Mouse (Mus musculus): ENCODE measurements around the gene Sik2. TPM values are rescaled to one million over a fixed set of nuclear protein-coding genes. Genes with fewer than 3 reads are reported as not detected.
A peak's percentile ranks its signal among the peaks of the same experiment; 100 is the strongest.

Sik2 gene
- polyA plus RNA-seq, 1 experiment from 2014 or later: 16.1 TPM

DNA sequence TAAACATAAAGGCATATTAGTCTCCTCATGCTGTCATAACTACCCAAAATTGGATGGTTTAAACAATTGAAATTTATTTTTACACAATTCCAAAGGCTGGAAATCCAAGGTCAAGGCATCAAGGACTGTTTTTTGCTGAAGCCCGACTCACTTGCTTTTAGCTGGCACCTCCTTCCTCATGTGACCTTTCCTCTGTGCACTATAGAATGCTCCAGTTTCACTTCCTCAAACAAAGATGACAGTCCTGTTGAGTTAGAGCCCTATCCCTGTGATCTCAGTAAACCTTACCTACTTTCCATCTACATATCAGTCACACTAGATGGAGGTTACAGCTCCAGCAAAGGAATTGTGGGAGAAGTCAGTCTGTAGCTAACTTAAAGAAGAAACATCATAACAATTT, 21.3 kb upstream of the Sik2 start:
- Histone ChIP-seq H3K4me1 (ENCODE audit: control insufficient read depth, insufficient read depth, low read length) (no peaks in the 10 kb centered on the region), H3K27me3 (ENCODE audit: control insufficient read depth, insufficient read depth, low read length) (no peaks in the 10 kb centered on the region), H3K4me3 (ENCODE audit: low read depth, low read length) (no peak overlapping the region), H3K9me3 (ENCODE audit: control insufficient read depth, low read length) (no peaks in the 10 kb centered on the region), H3K9ac (replicated peaks; ENCODE audit: low read depth, low read length) (no peak overlapping the region), H3K27ac (ENCODE audit: low read depth, low read length) (no peak overlapping the region), H3K36me3 (ENCODE audit: control insufficient read depth, insufficient read depth, low read length) (no peaks in the 10 kb centered on the region), H3K4me2 (ENCODE audit: low read depth, low read length) (no peak overlapping the region)
- no peak for ATAC-seq (ENCODE audit: low read depth)
- 47% methylated on average over 1 of the region's 1 CpGs for WGBS

DNA sequence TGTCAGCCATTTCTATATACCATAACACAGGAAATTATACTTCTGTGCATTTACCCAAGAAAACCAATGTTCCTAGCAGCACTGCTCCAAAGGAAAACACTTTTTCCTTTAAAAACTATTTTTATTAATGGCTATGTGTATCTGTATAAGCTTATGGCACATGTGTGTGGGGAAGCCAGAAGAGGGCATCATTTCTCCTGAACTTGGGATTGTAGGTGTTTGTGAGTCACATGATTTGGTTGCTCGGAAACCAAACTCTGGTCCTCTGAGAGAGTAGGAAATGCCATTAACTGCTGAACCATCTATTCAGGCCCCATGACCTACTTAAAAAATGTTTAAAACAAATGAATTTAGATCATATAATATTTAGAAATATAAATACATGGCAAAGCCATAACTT, 18.1 kb upstream of the Sik2 start:
- Histone ChIP-seq H3K36me3 (ENCODE audit: control insufficient read depth, insufficient read depth, low read length) (no peaks in the 10 kb centered on the region), H3K4me1 (ENCODE audit: control insufficient read depth, insufficient read depth, low read length) (no peaks in the 10 kb centered on the region), H3K9me3 (ENCODE audit: control insufficient read depth, low read length) (no peaks in the 10 kb centered on the region), H3K27ac (ENCODE audit: low read depth, low read length) (no peak overlapping the region), H3K9ac (replicated peaks; ENCODE audit: low read depth, low read length) (no peak overlapping the region), H3K4me2 (ENCODE audit: low read depth, low read length) (no peak overlapping the region), H3K4me3 (ENCODE audit: low read depth, low read length) (no peak overlapping the region), H3K27me3 (ENCODE audit: control insufficient read depth, insufficient read depth, low read length) (no peaks in the 10 kb centered on the region)
- no peak for ATAC-seq (ENCODE audit: low read depth)
- WGBS: 79% methylated on average over 1 of the region's 1 CpGs

DNA sequence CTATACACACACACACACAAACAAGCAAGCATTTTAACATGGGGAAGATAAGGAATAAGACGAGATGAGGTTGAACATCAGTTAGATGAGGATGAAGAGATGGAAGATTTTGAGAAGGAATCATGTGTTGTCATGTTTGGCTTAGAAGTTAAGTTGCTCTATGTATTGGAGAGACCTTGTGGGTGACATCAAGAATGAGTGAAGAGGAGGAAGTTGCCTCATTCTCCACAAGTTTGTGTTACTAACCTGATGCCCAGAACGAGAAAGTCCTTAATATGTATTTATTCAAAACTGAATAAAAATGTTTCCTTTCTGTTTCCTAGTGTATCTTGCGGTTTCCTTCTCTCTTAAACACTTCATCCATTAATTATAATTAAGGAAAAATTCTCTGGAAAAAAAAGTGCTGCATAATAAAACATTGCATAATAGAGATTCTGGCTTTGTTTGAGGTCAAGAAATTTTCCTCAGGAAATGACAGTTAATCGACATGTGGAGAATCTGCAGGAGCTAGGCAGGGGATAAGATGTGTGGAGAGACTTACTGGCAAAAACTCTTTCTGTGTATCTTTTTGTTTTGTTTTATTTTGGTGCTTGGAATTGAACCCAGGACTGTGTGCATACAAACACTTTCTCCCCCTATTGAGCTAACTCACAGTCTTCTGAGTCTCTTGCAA, 12.4 kb upstream of the Sik2 start:
- Histone ChIP-seq H3K9me3 (ENCODE audit: control insufficient read depth, low read length) (no peaks in the 10 kb centered on the region), H3K4me3 (ENCODE audit: low read depth, low read length) (no peak overlapping the region), H3K27me3 (ENCODE audit: control insufficient read depth, insufficient read depth, low read length) (no peaks in the 10 kb centered on the region), H3K27ac (ENCODE audit: low read depth, low read length) (no peak overlapping the region), H3K9ac (replicated peaks; ENCODE audit: low read depth, low read length) (no peak overlapping the region), H3K4me2 (ENCODE audit: low read depth, low read length) (no peak overlapping the region), H3K4me1 (ENCODE audit: control insufficient read depth, insufficient read depth, low read length) (no peaks in the 10 kb centered on the region), H3K36me3 (ENCODE audit: control insufficient read depth, insufficient read depth, low read length) (no peaks in the 10 kb centered on the region)
- 86% methylated on average over 4 of the region's 4 CpGs for WGBS
- ATAC-seq (ENCODE audit: low read depth): no peak

DNA sequence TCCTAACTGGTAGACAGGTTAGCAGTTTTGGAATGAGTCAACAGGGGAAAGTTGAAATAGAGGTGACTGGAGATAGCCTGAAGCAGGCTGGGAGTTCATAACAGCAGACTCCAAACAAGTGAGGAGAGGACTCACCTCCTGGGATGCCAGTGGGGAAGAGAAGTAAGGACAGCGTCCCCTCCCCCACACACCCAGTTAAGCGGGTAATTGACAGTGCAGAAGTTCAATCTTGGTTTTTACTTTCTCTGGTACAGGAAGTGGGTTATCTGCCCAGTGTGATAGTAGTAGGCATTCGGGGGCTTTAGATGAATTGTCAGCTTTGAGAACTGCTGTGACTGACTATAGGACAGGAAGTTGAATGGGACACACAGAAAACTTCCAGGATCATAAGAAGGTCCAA, 11.5 kb upstream of the Sik2 start:
- Histone ChIP-seq H3K9ac (replicated peaks; ENCODE audit: low read depth, low read length) (no peak overlapping the region), H3K27ac (ENCODE audit: low read depth, low read length) (no peak overlapping the region), H3K27me3 (ENCODE audit: control insufficient read depth, insufficient read depth, low read length) (no peaks in the 10 kb centered on the region), H3K4me2 (ENCODE audit: low read depth, low read length) (no peak overlapping the region), H3K36me3 (ENCODE audit: control insufficient read depth, insufficient read depth, low read length) (no peaks in the 10 kb centered on the region), H3K4me3 (ENCODE audit: low read depth, low read length) (no peak overlapping the region), H3K9me3 (ENCODE audit: control insufficient read depth, low read length) (no peaks in the 10 kb centered on the region), H3K4me1 (ENCODE audit: control insufficient read depth, insufficient read depth, low read length) (no peaks in the 10 kb centered on the region)
- no peak for ATAC-seq (ENCODE audit: low read depth)
- WGBS: 78% methylated on average over 3 of the region's 3 CpGs

DNA sequence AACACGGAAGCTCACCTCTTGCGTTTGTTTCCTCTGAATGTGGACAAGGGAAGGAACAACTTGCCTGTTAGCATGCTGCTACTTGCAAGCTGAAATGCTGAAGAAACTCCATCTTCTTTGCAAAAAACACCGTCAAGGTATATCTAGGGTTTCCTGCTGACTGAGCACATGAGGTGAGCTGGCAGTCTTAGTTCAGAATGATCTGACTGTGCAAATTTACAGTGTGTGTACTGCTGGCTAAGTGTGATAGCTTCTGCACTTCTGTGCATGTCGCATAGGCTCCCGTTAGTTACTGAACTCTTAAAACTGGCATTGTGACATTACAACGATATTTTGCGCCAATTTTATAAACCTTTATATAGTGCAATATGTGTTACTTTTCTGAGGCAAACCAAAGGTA, 10.8 kb upstream of the Sik2 start:
- ATAC-seq (ENCODE audit: low read depth): no peak

DNA sequence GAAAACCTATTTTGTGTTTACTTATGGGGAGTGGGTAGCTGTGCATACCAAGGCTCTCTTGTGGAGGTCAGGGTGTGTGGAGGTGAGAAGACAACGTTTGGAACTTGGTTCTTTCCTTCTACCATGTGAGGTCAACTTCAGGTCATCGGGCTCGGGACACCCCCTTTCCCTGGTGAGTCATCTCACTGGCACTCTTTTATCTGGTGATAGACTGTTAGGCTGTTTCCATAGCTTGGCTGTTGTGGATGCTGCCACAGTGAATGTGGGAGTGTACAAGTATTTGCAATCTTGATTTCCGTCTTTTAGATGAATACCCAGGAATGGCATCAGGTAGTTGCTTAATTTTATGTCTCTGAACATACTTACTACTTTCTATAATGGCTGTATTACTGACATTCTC, 6.9 kb upstream of the Sik2 start:
- Histone ChIP-seq H3K36me3 (ENCODE audit: control insufficient read depth, insufficient read depth, low read length) (no peaks in the 10 kb centered on the region), H3K4me2 (ENCODE audit: low read depth, low read length) (no peak overlapping the region), H3K4me3 (ENCODE audit: low read depth, low read length) (no peak overlapping the region), H3K27ac (ENCODE audit: low read depth, low read length) (no peak overlapping the region), H3K27me3 (ENCODE audit: control insufficient read depth, insufficient read depth, low read length) (no peaks in the 10 kb centered on the region), H3K9me3 (ENCODE audit: control insufficient read depth, low read length) (no peaks in the 10 kb centered on the region), H3K4me1 (ENCODE audit: control insufficient read depth, insufficient read depth, low read length) (no peaks in the 10 kb centered on the region), H3K9ac (replicated peaks; ENCODE audit: low read depth, low read length) (no peak overlapping the region)
- no peak for ATAC-seq (ENCODE audit: low read depth)
- 54% methylated on average over 4 of the region's 4 CpGs for WGBS

More for the DNA sequence above, 10.8 kb upstream of the Sik2 start:
- WGBS: 81% methylated on average over 7 of the region's 7 CpGs
- Histone ChIP-seq H3K27me3 (ENCODE audit: control insufficient read depth, insufficient read depth, low read length) (no peaks in the 10 kb centered on the region), H3K9me3 (ENCODE audit: control insufficient read depth, low read length) (no peaks in the 10 kb centered on the region), H3K36me3 (ENCODE audit: control insufficient read depth, insufficient read depth, low read length) (no peaks in the 10 kb centered on the region), H3K4me1 (ENCODE audit: control insufficient read depth, insufficient read depth, low read length) (no peaks in the 10 kb centered on the region), H3K27ac (ENCODE audit: low read depth, low read length) (no peak overlapping the region), H3K4me2 (ENCODE audit: low read depth, low read length) (no peak overlapping the region), H3K9ac (replicated peaks; ENCODE audit: low read depth, low read length) (no peak overlapping the region), H3K4me3 (ENCODE audit: low read depth, low read length) (no peak overlapping the region)

GRCm38 (mm10) chr9:51013644-51014043, 4.8 kb upstream of the Sik2 start:
- no peak for ATAC-seq (ENCODE audit: low read depth)
- Histone ChIP-seq H3K9ac (replicated peaks; ENCODE audit: low read depth, low read length) (no peak overlapping the region), H3K36me3 (ENCODE audit: control insufficient read depth, insufficient read depth, low read length) (no peaks in the 10 kb centered on the region), H3K27me3 (ENCODE audit: control insufficient read depth, insufficient read depth, low read length) (no peaks in the 10 kb centered on the region), H3K27ac (ENCODE audit: low read depth, low read length) (no peak overlapping the region), H3K4me1 (ENCODE audit: control insufficient read depth, insufficient read depth, low read length) (no peaks in the 10 kb centered on the region), H3K4me2 (ENCODE audit: low read depth, low read length) (no peak overlapping the region), H3K4me3 (ENCODE audit: low read depth, low read length) (no peak overlapping the region), H3K9me3 (ENCODE audit: control insufficient read depth, low read length) (no peaks in the 10 kb centered on the region)
- WGBS: 89% methylated on average over 1 of the region's 1 CpGs

DNA sequence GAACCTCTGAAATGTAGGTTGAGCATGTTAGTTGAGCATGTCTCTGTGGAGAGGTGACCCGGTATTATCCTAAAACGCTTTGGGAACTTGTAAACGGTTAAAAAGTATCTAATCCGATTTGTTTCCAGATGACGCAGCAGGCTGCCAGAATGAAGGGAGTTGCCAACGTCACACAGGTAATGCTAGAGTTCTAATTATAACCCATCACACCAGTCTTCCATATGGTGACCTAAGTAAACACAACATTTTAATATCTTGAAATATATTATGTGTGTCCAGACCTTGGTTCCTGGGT, 730 bp upstream of the Sik2 start:
- Histone ChIP-seq H3K27ac (ENCODE audit: low read depth, low read length) (no peak overlapping the region), H3K4me2 (ENCODE audit: low read depth, low read length) (peak overlapping the region; percentile 73), H3K4me1 (ENCODE audit: control insufficient read depth, insufficient read depth, low read length) (peaks cover 5% of the 10 kb centered on the region; the same call in 1 of the 2 replicates), H3K4me3 (ENCODE audit: low read depth, low read length) (peak overlapping the region; percentile 89), H3K9ac (replicated peaks; ENCODE audit: low read depth, low read length) (no peak overlapping the region), H3K9me3 (ENCODE audit: control insufficient read depth, low read length) (no peaks in the 10 kb centered on the region), H3K36me3 (ENCODE audit: control insufficient read depth, insufficient read depth, low read length) (no peaks in the 10 kb centered on the region), H3K27me3 (ENCODE audit: control insufficient read depth, insufficient read depth, low read length) (no peaks in the 10 kb centered on the region)
- no peak for ATAC-seq (ENCODE audit: low read depth)
- 8% methylated on average over 6 of the region's 6 CpGs for WGBS

- peaks cover 5% of the 10 kb centered on the region; the same call in 1 of the 2 replicates for H3K4me1 ChIP-seq (ENCODE audit: control insufficient read depth, insufficient read depth, low read length)
- under 1% methylated on average over 47 of the region's 65 CpGs for WGBS
- H3K4me3 ChIP-seq (ENCODE audit: low read depth, low read length): peak overlapping the region; percentile 89
- ATAC-seq (ENCODE audit: low read depth): peak; percentile 72
- H3K27ac ChIP-seq (ENCODE audit: low read depth, low read length): peak overlapping the region; percentile 81
- H3K36me3 ChIP-seq (ENCODE audit: control insufficient read depth, insufficient read depth, low read length): no peaks in the 10 kb centered on the region
- H3K9me3 ChIP-seq (ENCODE audit: control insufficient read depth, low read length): no peaks in the 10 kb centered on the region
- peak overlapping the region; percentile 86 for H3K9ac ChIP-seq (replicated peaks; ENCODE audit: low read depth, low read length)
- no peaks in the 10 kb centered on the region for H3K27me3 ChIP-seq (ENCODE audit: control insufficient read depth, insufficient read depth, low read length)
- H3K4me2 ChIP-seq (ENCODE audit: low read depth, low read length): peak overlapping the region; percentile 73
These were observed 619 bp downstream of the Sik2 start for GRCm38 (mm10) chr9:51008068-51008840.

Measured in neural tube, embryonic 14.5 days (tissue).